Mouse (Mus musculus) megakaryocyte, embryonic 14.5 days (primary cell): ENCODE data around the gene Ofd1. TPM values are rescaled to one million over a fixed set of nuclear protein-coding genes. Genes with fewer than 3 reads are reported as not detected.

Source experiments
- H3K27me3 ChIP-seq: replicated peaks from 2 replicates; pipeline ENCODE3; 2012; ENCODE audit warnings: inconsistent platforms
- H3K36me3 ChIP-seq: replicated peaks from 2 replicates; pipeline ENCODE3; 2012; ENCODE audit warnings: low read length, inconsistent platforms, mixed read lengths
- H3K4me1 ChIP-seq: 2 replicates; pipeline ENCODE4 v1.6.1; 2012; ENCODE audit warnings: inconsistent platforms
- H3K4me3 ChIP-seq: replicated peaks from 2 replicates; pipeline ENCODE3; 2012; ENCODE audit warnings: moderate library complexity, mild to moderate bottlenecking, inconsistent platforms
- H3K9me3 ChIP-seq: 2 replicates; pipeline ENCODE4 v1.6.1; 2012; ENCODE audit warnings: inconsistent platforms
- FLI1 ChIP-seq: IDR thresholded peaks from 2 replicates; pipeline ENCODE4 v1.6.1; 2012; ENCODE audit warnings: low read length, inconsistent platforms, mixed read lengths
- GATA1 ChIP-seq: IDR thresholded peaks from 3 replicates; pipeline ENCODE4 v1.6.1; 2012; ENCODE audit warnings: mixed read lengths, low read length, inconsistent platforms, borderline replicate concordance
- polyA plus RNA-seq: library from polyadenylated mRNA; stranded (reverse); fragments of >175 nt; gene quantifications from 2 replicates; pipeline ENCODE4 v1.2.3, GENCODE M21; 2012; ENCODE audit warnings: low replicate concordance; ENCODE audit not compliant: insufficient read depth

The Ofd1 gene
- polyA plus RNA-seq, 1 experiment, result 1.6 TPM

GRCm38 (mm10) chrX:166344228-166345015, 96.1 kb downstream of the Ofd1 start:
- Histone ChIP-seq H3K36me3 (no peaks in the 10 kb centered on the region), H3K27me3 (peaks cover 3% of the 10 kb centered on the region), H3K9me3 (no peaks in the 10 kb centered on the region), H3K4me1 (peaks cover 13% of the 10 kb centered on the region), H3K4me3 (peak overlapping the region; percentile 18)
- no peak for TF ChIP-seq GATA1

- Histone ChIP-seq H3K4me1 (peaks cover 13% of the 10 kb centered on the region), H3K36me3 (no peaks in the 10 kb centered on the region), H3K27me3 (peaks cover 3% of the 10 kb centered on the region), H3K4me3 (peak overlapping the region; percentile 21), H3K9me3 (no peaks in the 10 kb centered on the region)
- TF ChIP-seq FLI1 (no peak), GATA1 (no peak)
These were observed 98.7 kb downstream of the Ofd1 start for GRCm38 (mm10) chrX:166341795-166342194.

Other genes with a start within 250 kb of the Ofd1 start
- not detected in 2 replicates for gene Gpm6b, start 201.8 kb downstream of the Ofd1 start, polyA plus RNA-seq
- 2.3 TPM in 1 of 2 replicates, not detected in the other for gene Trappc2, start 130 bp downstream of the Ofd1 start, polyA plus RNA-seq
- 5.3 TPM in 1 of 2 replicates, not detected in the other for gene Rab9, start 39.2 kb upstream of the Ofd1 start, polyA plus RNA-seq
- 0.54 TPM in 1 of 2 replicates, not detected in the other for gene Tceanc, start 77.9 kb upstream of the Ofd1 start, polyA plus RNA-seq
- gene Egfl6, start 145.0 kb upstream of the Ofd1 start, polyA plus RNA-seq, result not detected in 2 replicates